Mouse (Mus musculus): ENCODE measurements around the gene Gm42372. TPM values are rescaled to one million over a fixed set of nuclear protein-coding genes. Genes with fewer than 3 reads are reported as not detected.

The Gm42372 gene
- polyA plus RNA-seq, 1 experiment: 0.06 TPM

DNA sequence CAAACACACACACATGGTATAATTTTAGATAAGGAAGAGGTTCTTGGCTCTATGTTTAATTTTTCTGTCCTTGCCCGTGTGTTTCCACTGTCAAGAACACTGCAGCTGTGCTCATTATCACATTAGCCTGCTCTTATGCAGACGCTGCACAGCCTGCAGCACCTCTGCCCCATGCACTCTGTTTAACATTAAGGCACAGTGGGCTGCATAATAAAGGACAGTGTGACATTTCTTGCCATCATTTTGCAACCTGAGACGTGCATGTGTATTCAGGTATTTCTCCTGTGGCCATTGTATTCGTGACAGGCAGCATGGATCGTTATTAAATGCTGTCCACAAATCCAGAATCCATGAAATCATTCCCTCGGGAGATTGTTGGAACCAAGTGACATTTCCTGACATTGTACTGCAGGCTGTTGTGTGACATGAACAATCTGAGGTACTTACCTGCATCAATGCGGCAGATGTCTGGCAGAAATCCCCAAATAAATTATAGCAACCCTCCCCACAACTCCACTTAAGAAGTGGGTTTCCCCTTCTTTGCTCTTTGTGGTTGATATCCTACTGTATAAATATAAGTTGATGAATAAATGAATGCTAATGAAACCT lies 4.8 kb downstream of the Gm42372 start:
- Histone ChIP-seq H3K4me3 (replicated peaks) (no peak overlapping the region), H3K36me3 (replicated peaks; ENCODE audit: low read length) (no peaks in the 10 kb centered on the region), H3K27me3 (replicated peaks) (no peaks in the 10 kb centered on the region), H3K9me3 (no peaks in the 10 kb centered on the region), H3K4me1 (peaks cover 59% of the 10 kb centered on the region)
- TF ChIP-seq GATA1 (IDR thresholded peaks at IDR 0.05; ENCODE audit: borderline replicate concordance, low read length) (no peak), FLI1 (IDR thresholded peaks at IDR 0.05; ENCODE audit: low read length) (no peak)

DNA sequence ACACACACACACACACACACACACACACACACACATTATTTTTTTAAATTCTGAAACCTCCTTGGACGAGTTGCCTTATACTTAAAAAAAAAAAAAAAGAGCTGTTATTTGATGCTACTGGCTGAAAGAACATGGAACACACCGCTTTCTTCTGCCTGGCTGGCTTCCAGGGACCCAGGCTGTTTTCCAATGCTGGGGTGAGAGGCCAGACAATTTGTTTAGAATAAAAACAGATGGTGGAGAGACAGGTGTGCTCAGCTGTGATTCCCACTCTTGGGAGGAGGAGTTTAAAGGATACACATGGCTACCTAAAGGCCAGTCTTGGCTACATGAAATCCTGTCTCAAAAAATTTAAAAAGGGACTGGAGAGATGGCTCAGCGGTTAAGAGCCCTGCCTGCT lies 5.5 kb downstream of the Gm42372 start:
- H3K4me1 ChIP-seq: peaks cover 54% of the 10 kb centered on the region
- H3K9me3 ChIP-seq: no peaks in the 10 kb centered on the region
- H3K36me3 ChIP-seq (replicated peaks; ENCODE audit: low read length): no peaks in the 10 kb centered on the region
- no peak overlapping the region for H3K4me3 ChIP-seq (replicated peaks)
- H3K27me3 ChIP-seq (replicated peaks): no peaks in the 10 kb centered on the region
- TF ChIP-seq GATA1 (IDR thresholded peaks at IDR 0.05; ENCODE audit: borderline replicate concordance, low read length): no peak
- TF ChIP-seq FLI1 (IDR thresholded peaks at IDR 0.05; ENCODE audit: low read length): no peak

DNA sequence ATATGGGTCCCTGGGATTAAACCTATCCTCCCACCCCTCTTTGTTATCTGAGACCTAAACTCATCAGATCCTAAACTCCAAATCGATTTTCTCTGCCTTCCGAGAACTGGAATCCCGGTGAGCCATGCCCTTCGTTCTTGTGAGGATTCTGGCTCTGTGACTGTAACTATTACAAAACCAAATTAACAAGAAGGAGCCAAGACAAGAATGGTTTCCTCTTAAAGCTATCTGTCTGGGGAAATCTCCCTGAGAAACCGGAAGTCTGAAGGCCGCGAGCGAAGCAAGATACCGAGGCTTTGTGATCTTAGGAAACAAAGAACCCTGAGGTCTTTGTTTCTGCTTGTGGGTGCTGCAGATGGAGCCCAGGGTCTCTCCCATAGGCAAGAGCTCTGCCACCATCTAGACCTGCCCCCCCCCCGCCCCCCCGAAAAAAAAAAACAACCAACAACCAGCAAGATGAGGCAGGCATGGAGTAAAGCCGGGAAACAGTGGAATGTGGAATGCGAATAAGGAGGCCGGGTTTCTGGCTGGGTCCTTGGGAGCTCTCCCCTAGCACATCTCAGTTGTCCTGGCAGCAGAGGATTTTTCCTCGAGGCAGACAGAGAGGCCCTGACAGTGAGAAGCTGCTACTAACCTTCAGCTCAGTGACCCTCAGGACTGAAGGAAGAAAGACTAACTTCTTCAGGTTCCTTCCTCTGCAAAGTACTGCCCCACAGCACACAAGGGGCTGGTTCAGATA lies 7.3 kb downstream of the Gm42372 start:
- Histone ChIP-seq H3K4me1 (peaks cover 62% of the 10 kb centered on the region), H3K36me3 (replicated peaks; ENCODE audit: low read length) (peaks cover 6% of the 10 kb centered on the region), H3K9me3 (no peaks in the 10 kb centered on the region), H3K27me3 (replicated peaks) (peaks cover 2% of the 10 kb centered on the region), H3K4me3 (replicated peaks) (peak overlapping the region; percentile 28)
- TF ChIP-seq FLI1 (IDR thresholded peaks at IDR 0.05; ENCODE audit: low read length) (no peak), GATA1 (IDR thresholded peaks at IDR 0.05; ENCODE audit: borderline replicate concordance, low read length) (0 out of 3 replicates have a peak, but pooled peaks have one; percentile 17)

DNA sequence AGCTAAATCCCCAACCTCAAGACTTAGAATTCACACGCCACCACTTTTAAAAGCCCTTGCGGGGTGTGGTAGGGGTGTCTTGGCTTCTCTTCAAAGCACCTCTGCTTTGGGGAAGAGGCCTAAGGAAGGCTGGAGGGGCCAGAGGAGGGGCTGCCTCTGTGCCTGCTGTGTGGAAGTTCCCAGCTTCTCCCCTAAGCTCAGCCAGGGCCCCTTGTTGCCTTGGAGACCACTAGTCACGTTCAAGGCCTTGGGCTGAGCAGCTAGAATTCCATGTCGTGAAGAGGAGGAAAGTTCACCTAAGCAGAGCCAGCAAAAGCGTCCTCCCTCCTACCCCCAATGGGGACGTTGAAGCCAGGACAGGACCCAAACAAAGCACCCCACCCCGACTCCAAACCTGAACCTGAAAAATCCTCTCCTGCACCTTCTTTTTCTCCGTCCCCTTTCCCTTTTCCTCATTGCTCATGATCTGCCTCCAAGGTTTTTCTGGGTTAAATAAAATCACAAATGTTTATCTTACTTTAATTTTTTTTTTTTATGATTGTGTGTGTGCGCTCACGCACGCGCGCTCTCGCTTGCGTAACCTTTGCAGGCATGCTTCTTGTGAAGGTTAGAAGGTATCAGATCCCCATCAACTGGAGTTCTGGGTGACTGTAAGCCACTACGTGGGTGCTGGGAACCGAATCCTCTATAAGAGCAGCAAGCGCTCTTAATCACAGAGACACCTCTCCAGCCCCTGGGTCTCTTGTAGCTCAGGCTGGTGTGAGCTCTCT lies 9.0 kb downstream of the Gm42372 start:
- peaks cover 15% of the 10 kb centered on the region for H3K36me3 ChIP-seq (replicated peaks; ENCODE audit: low read length)

DNA sequence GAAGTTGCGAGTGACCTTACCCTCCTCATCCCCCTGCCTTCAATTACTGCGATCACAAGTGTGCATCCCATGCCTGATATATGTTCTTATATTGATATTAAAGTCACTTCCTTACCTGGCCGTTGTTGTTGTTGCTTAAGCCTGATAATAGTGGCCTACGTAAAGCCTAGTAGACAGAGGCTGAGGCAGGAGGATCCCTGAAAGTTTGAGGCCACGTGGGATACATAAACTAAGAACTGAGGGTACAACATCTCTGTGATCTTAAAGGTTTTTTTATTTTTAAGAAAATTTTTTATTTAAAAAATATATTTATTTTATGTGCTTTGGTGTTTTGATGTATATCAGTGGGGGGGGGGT lies 9.5 kb downstream of the Gm42372 start, which contains the start of gene Ccdc8:
TSS of gene Ccdc8 (plus strand) at position 258 of the 357 bp plus-strand sequence.
- H3K4me3 ChIP-seq (replicated peaks): peak within 1 kb of the TSS; percentile 92
- peaks cover 63% of the 10 kb centered on the region for H3K4me1 ChIP-seq
- peaks cover 4% of the 10 kb centered on the region for H3K27me3 ChIP-seq (replicated peaks)
- peaks cover 17% of the 10 kb centered on the region for H3K36me3 ChIP-seq (replicated peaks; ENCODE audit: low read length)
- no peaks in the 10 kb centered on the region for H3K9me3 ChIP-seq
- TF ChIP-seq FLI1 (IDR thresholded peaks at IDR 0.05; ENCODE audit: low read length) (no peak), GATA1 (IDR thresholded peaks at IDR 0.05; ENCODE audit: borderline replicate concordance, low read length) (no peak)

More for the DNA sequence above, 9.0 kb downstream of the Gm42372 start:
- H3K4me3 ChIP-seq (replicated peaks): no peak overlapping the region
- H3K9me3 ChIP-seq: no peaks in the 10 kb centered on the region
- TF ChIP-seq FLI1 (IDR thresholded peaks at IDR 0.05; ENCODE audit: low read length) (no peak), GATA1 (IDR thresholded peaks at IDR 0.05; ENCODE audit: borderline replicate concordance, low read length) (no peak)
- peaks cover 67% of the 10 kb centered on the region for H3K4me1 ChIP-seq
- peaks cover 4% of the 10 kb centered on the region for H3K27me3 ChIP-seq (replicated peaks)

DNA sequence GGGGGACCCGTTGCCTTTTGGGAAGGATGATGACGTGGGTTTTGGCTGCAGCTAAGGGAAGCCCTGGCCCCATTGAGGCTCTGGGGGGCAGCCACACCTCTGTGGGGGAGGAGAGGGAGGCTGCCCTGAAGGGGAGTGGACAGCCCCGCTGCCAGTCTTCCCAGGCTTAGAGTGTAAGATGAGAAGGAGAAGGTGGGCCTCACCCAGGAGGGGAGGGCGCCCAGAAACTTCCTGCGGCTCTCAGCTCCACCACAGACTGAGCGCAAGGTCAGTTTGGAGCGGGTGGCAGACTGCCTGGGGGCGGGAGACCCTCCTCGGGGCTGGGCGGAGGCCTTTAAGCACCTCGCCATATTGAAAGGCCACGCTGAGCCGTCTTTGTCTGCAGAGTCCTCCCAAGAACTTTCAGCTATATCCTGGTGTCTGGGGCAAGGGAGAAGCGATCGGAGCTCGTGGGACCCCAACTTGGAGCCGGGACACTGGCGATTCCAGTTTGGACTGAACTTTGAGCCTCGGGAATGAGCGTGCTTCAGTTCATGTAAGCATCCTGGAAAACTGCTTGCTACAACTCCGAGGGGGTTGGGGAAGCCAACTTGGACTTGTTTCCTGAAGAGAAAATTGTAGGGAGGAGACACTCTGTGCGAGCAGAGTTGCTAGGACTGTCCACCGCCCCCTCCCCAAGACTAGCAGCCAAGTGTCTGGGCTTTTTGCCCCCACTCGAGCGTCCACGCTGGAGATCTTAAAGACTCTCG lies 10.9 kb downstream of the Gm42372 start:
- Histone ChIP-seq H3K4me1 (peaks cover 74% of the 10 kb centered on the region), H3K4me3 (replicated peaks) (peak overlapping the region; percentile 92), H3K36me3 (replicated peaks; ENCODE audit: low read length) (peaks cover 31% of the 10 kb centered on the region), H3K9me3 (no peaks in the 10 kb centered on the region), H3K27me3 (replicated peaks) (peaks cover 4% of the 10 kb centered on the region)
- TF ChIP-seq GATA1 (IDR thresholded peaks at IDR 0.05; ENCODE audit: borderline replicate concordance, low read length) (no peak), FLI1 (IDR thresholded peaks at IDR 0.05; ENCODE audit: low read length) (no peak)

DNA sequence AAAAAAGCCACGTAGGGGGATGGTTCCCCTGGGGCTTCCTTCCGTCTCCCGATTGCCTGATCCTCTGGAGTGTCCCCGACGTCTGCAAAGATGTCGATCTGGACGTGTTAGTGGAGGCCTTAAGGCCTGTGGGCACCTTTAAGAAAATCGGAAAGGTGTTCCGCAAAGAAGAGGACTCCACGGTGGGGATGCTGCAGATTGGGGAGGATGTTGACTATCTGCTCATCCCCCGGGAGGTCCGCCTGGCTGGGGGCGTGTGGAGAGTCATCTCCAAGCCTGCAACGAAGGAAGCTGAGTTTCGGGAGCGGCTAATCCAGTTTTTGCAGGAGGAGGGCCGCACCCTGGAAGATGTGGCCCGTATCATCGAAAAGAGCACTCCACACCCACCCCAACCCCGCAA lies 11.5 kb downstream of the Gm42372 start:
- Histone ChIP-seq H3K36me3 (replicated peaks; ENCODE audit: low read length) (peaks cover 35% of the 10 kb centered on the region), H3K9me3 (no peaks in the 10 kb centered on the region), H3K27me3 (replicated peaks) (peaks cover 4% of the 10 kb centered on the region), H3K4me3 (replicated peaks) (peak overlapping the region; percentile 92), H3K4me1 (peaks cover 79% of the 10 kb centered on the region)
- TF ChIP-seq GATA1 (IDR thresholded peaks at IDR 0.05; ENCODE audit: borderline replicate concordance, low read length) (no peak), FLI1 (IDR thresholded peaks at IDR 0.05; ENCODE audit: low read length) (no peak)

DNA sequence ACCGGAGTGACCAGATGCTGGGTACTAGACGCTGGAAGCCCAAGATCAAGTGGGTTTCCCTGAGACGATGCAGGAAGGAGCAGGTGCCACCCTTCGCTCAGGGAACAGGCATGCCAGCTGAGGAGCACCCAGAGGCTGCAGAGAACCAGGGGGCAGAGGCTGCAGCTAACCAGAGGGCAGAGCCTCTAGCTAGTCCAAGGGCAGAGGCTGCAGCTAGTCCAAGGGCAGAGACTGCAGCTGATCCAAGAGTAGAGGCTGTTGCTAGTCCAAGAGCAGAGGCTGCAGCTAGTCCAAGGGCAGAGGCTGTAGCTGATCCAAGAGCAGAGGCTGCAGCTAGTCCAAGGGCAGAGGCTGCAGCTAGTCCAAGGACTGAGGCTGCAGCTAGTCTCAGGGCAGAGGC lies 12.5 kb downstream of the Gm42372 start:
- peak overlapping the region; percentile 92 for H3K4me3 ChIP-seq (replicated peaks)
- TF ChIP-seq FLI1 (IDR thresholded peaks at IDR 0.05; ENCODE audit: low read length): no peak
- TF ChIP-seq GATA1 (IDR thresholded peaks at IDR 0.05; ENCODE audit: borderline replicate concordance, low read length): no peak

DNA sequence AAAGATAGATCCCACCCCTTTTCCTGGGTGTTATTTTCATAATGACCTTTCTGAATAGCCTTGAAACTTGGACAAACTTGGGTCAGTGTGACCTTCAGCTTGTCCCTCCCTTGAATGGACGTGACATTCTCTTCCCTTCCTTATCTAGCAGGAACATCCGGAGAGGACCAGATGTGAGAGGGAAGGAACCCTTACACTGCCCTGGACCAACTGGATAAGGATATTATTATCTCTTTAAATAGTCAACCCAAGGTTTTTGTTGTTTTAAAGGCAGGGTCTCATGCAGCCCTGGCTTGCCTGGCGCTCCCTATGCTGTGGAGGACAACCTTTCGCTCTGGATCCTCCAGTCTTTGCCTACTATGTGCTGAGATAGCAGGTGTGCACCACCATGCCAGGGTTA lies 16.3 kb downstream of the Gm42372 start:
- Histone ChIP-seq H3K4me1 (peaks cover 80% of the 10 kb centered on the region), H3K27me3 (replicated peaks) (peaks cover 4% of the 10 kb centered on the region), H3K36me3 (replicated peaks; ENCODE audit: low read length) (peaks cover 72% of the 10 kb centered on the region), H3K9me3 (no peaks in the 10 kb centered on the region), H3K4me3 (replicated peaks) (peak overlapping the region; percentile 21)
- TF ChIP-seq GATA1 (IDR thresholded peaks at IDR 0.05; ENCODE audit: borderline replicate concordance, low read length) (no peak), FLI1 (IDR thresholded peaks at IDR 0.05; ENCODE audit: low read length) (no peak)

More for the DNA sequence above, 12.5 kb downstream of the Gm42372 start:
- peaks cover 45% of the 10 kb centered on the region for H3K36me3 ChIP-seq (replicated peaks; ENCODE audit: low read length)
- peaks cover 4% of the 10 kb centered on the region for H3K27me3 ChIP-seq (replicated peaks)
- peaks cover 75% of the 10 kb centered on the region for H3K4me1 ChIP-seq
- no peaks in the 10 kb centered on the region for H3K9me3 ChIP-seq

Data from megakaryocyte, embryonic 14.5 days (primary cell).